Mouse (Mus musculus): ENCODE measurements around the gene 2810006K23Rik. TPM values are rescaled to one million over a fixed set of nuclear protein-coding genes. Genes with fewer than 3 reads are reported as not detected.
"Not testable (repeated sequence)": the region's sequence is repeated elsewhere in the genome, so short reads cannot be mapped to it uniquely, and the experiment has no call there.

Gene 2810006K23Rik
- 13.5 and 13.6 TPM in 2 replicates for polyA plus RNA-seq (2012; rRNA removed)

DNA sequence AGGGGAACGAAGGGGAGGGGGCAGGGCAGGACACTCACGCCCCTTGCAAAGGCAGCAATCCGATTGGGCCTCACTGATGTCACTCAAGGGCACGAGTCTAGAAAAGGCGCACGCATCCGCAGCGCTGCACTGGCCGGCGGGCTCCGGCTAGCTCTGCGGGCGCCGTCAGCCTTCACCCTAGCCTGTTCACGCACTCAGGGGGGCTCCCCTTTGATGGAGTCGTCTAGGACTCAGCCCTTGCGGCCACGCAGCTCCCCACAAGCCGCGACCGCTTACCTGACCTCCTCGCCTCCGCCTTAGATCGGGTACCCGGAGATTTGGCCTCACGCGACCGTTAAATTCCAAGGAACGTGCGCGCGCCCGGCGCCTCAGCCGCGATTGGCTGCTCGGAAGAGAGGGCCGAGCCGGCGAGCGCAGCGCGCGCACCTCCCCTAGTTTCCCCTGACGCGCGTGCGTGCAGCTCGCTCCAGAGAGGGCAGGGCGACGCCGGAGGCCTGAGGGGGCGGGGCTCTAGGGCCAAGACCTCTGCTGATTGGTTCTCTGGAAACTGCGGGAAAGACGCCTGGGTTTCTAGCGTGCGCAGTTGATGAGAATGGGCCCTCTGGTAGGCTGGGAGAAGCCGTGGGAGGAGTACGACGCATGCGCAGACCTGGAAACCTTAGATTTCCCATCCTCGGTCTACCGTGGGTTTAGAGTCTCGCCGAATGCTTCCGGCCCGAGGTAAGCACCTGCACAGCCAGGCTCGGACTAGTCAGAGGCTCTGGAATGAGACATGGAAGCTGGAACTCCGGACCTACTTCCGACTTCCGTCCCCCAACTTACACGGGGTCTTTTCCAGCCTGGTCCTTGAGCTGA lies at the start of gene 2810006K23Rik, which contains the start of gene Mphosph9:
2810006K23Rik (plus strand) TSS at position 580 of the 855 bp plus-strand sequence.
Mphosph9 (minus strand) TSS at position 463 of the 855 bp plus-strand sequence.
- TF ChIP-seq POLR2A (IDR thresholded peaks at IDR 0.05; ENCODE audit: extremely low read depth, insufficient read depth, low read length) (peak; percentile 99), CTCF (IDR thresholded peaks at IDR 0.05; ENCODE audit: extremely low read depth, insufficient read depth, low read length) (no peak)
- H3K4me3 ChIP-seq (ENCODE audit: insufficient read depth, low read length): peak within 1 kb of the TSS; percentile 51
- no peaks in the 10 kb centered on the region; the same call in 1 of the 2 replicates for H3K4me1 ChIP-seq (ENCODE audit: control insufficient read depth, insufficient read depth, low read length)
- peak within 1 kb of the TSS; percentile 72 for H3K27ac ChIP-seq (ENCODE audit: insufficient read depth, low read length)

DNA sequence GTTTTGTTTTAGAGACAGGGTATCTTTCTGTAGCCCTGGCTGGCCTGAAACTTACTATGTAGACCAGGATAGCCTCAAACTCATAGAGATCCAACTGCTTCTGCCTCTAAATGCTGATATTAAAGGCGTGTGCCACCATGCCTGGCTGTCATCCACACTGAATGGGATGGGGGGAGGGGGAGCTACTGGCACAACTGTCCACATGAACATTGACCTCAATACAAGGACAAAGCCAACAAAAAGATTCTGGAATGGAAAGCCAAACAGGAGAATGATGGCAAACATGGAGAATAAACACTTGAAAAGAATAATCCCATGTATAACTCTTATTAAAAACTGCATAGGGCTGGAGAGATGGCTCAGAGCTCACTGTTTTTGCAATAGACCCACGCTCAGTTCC lies 45.0 kb upstream of the 2810006K23Rik start:
- no peak overlapping the region for H3K4me3 ChIP-seq (ENCODE audit: insufficient read depth, low read length)
- no peak overlapping the region for H3K27ac ChIP-seq (ENCODE audit: insufficient read depth, low read length)
- H3K4me1 ChIP-seq (ENCODE audit: control insufficient read depth, insufficient read depth, low read length): peaks cover 3% of the 10 kb centered on the region; the same call in 1 of the 2 replicates
- TF ChIP-seq CTCF (IDR thresholded peaks at IDR 0.05; ENCODE audit: extremely low read depth, insufficient read depth, low read length): no peak
- TF ChIP-seq POLR2A (IDR thresholded peaks at IDR 0.05; ENCODE audit: extremely low read depth, insufficient read depth, low read length): no peak

DNA sequence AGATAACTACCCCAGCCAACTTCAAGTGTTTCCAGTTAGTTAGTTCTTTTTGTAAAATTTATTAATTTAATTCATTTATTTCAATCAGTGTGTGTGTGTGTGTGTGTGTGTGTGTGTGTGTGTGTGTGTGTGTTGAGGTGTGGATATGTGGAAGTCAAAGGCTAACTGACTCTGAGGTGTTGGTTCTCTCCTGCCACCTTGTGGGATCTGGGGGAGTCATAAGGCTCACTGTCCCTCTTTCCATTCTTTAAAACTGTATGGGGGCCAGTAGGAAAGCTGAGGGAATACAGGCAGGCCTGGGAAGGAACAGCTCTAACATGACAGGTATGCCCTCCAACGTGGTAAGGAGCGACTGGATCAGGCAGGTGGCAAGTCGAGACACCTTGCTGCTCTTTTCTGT lies 43.6 kb upstream of the 2810006K23Rik start:
- H3K4me3 ChIP-seq (ENCODE audit: insufficient read depth, low read length): no peak overlapping the region
- TF ChIP-seq CTCF (IDR thresholded peaks at IDR 0.05; ENCODE audit: extremely low read depth, insufficient read depth, low read length) (peak; percentile 17; the same call in 1 of the 2 replicates), POLR2A (IDR thresholded peaks at IDR 0.05; ENCODE audit: extremely low read depth, insufficient read depth, low read length) (no peak)
- H3K27ac ChIP-seq (ENCODE audit: insufficient read depth, low read length): no peak overlapping the region
- peaks cover 3% of the 10 kb centered on the region; the same call in 1 of the 2 replicates for H3K4me1 ChIP-seq (ENCODE audit: control insufficient read depth, insufficient read depth, low read length)

DNA sequence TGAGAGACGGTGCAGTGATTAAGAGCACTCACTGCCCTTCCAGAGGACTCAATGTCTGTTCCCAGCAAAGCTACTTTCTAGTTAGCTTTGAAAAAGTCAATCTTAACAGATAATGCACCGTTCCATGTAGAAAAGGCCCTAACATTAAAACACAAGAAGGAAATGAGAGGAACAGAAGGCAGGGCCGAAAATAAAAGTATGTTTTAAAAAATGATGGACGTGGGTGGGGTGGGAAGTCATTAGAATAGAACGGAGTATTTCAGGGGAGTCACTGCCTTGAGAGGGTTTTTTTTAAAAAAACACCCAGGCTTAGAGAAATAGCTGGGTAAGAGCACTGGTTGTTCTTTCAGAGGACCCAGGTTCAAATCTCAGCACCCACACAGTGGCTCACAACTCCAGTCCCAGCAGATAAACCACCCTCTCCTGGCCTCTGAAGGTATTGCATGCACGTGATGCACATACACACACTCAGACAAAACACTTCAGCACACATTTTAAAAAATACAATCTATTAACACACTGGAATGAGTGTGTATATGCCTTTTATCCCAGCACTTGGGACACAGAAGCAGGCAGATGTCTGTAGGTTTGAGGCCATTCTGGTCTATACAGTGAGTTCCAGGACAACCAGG lies 40.2 kb upstream of the 2810006K23Rik start:
- H3K4me3 ChIP-seq (ENCODE audit: insufficient read depth, low read length): no peak overlapping the region
- peaks cover 5% of the 10 kb centered on the region for H3K4me1 ChIP-seq (ENCODE audit: control insufficient read depth, insufficient read depth, low read length)
- TF ChIP-seq POLR2A (IDR thresholded peaks at IDR 0.05; ENCODE audit: extremely low read depth, insufficient read depth, low read length) (no peak), CTCF (IDR thresholded peaks at IDR 0.05; ENCODE audit: extremely low read depth, insufficient read depth, low read length) (no peak)
- H3K27ac ChIP-seq (ENCODE audit: insufficient read depth, low read length): peak overlapping the region; percentile 85

DNA sequence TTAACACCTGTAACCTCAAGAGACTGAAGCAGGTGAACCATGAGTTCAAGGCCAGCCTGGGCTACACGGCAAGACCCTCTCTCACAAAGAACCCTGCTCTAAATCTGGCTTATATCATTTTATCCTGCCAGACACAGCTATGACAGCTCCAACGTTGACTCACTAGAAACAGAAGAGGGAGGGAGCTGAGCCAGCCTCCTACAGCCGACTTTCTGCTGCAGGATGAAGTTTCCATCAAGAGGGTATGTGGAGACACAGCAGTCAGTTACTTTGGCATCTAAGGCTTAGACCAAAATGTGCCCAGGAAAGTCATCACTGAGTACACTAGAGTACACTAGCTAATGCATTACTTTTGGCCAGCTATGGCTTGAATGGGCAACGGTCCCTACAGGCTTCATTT lies 37.7 kb upstream of the 2810006K23Rik start:
- no peak overlapping the region for H3K4me3 ChIP-seq (ENCODE audit: insufficient read depth, low read length)
- H3K27ac ChIP-seq (ENCODE audit: insufficient read depth, low read length): peak overlapping the region; percentile 17; the same call in 1 of the 2 replicates
- H3K4me1 ChIP-seq (ENCODE audit: control insufficient read depth, insufficient read depth, low read length): peaks cover 5% of the 10 kb centered on the region
- TF ChIP-seq POLR2A (IDR thresholded peaks at IDR 0.05; ENCODE audit: extremely low read depth, insufficient read depth, low read length) (no peak), CTCF (IDR thresholded peaks at IDR 0.05; ENCODE audit: extremely low read depth, insufficient read depth, low read length) (no peak)

DNA sequence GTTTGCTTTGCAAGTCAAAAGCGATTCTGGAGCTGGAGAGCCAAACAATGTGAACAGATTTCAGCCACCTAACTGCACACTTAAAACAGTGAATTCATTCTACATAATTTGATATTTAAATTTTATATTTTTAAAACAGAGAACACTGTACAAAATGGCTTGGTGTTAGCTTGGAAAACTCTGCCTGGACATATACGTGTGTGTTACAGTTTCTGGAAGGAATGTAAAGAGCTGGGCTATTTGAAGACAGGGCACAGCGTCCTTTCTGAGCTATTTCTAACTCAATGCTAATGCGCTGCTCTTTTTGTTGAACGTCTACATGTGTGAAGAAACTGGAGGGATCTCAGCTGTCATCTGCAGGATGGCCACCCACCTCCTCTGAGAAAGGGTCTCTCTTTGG lies 33.9 kb upstream of the 2810006K23Rik start:
- 0 out of 2 replicates have a peak overlapping the region, but pooled peaks have one; percentile 14 for H3K27ac ChIP-seq (ENCODE audit: insufficient read depth, low read length)
- TF ChIP-seq POLR2A (IDR thresholded peaks at IDR 0.05; ENCODE audit: extremely low read depth, insufficient read depth, low read length) (no peak), CTCF (IDR thresholded peaks at IDR 0.05; ENCODE audit: extremely low read depth, insufficient read depth, low read length) (no peak)
- H3K4me3 ChIP-seq (ENCODE audit: insufficient read depth, low read length): no peak overlapping the region
- H3K4me1 ChIP-seq (ENCODE audit: control insufficient read depth, insufficient read depth, low read length): peaks cover 2% of the 10 kb centered on the region

DNA sequence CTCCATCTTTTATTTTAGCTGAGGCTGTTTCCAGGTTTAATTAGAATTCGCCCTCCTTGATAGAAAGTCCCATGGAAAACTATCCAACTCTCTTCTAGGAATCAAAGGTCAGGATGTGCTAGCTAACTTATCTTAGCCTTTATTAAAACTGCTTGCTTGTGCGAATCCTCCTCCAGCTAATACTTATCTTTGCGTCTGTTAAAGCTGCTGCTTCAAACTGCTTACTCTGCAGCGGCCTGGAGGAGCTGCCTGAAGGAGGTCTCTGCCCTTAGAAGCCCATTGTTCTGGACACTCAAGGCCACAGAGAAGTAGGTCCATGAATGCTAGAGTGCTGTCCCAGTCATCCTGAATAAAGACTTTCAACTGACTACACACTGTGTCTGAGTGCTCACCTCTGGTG lies 31.4 kb upstream of the 2810006K23Rik start:
- TF ChIP-seq POLR2A (IDR thresholded peaks at IDR 0.05; ENCODE audit: extremely low read depth, insufficient read depth, low read length): no peak
- H3K4me1 ChIP-seq (ENCODE audit: control insufficient read depth, insufficient read depth, low read length): no peaks in the 10 kb centered on the region
- no peak overlapping the region for H3K27ac ChIP-seq (ENCODE audit: insufficient read depth, low read length)
- no peak overlapping the region for H3K4me3 ChIP-seq (ENCODE audit: insufficient read depth, low read length)

DNA sequence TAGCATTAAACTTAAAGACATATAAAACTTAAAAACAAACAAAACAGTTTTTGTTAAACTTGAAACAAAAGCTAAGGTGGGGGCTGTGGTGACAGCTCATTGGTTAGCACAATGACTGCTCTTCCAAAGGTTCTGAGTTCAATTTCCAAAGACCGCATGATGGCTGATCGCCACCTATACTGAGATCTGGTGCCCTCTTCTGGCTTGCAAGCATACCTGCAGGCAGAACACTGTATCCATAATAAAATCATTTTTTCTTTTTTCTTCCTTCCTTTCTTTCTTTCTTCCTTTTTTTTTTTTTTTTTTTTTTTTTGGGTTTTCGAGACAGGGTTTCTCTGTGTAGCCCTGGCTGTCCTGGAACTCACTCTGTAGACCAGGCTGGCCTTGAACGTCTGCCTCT lies 28.6 kb upstream of the 2810006K23Rik start:
- H3K27ac ChIP-seq (ENCODE audit: insufficient read depth, low read length); H3K4me3 ChIP-seq (ENCODE audit: insufficient read depth, low read length); H3K4me1 ChIP-seq (ENCODE audit: control insufficient read depth, insufficient read depth, low read length): not testable (repeated sequence)
- TF ChIP-seq CTCF (IDR thresholded peaks at IDR 0.05; ENCODE audit: extremely low read depth, insufficient read depth, low read length): peak; percentile 62

DNA sequence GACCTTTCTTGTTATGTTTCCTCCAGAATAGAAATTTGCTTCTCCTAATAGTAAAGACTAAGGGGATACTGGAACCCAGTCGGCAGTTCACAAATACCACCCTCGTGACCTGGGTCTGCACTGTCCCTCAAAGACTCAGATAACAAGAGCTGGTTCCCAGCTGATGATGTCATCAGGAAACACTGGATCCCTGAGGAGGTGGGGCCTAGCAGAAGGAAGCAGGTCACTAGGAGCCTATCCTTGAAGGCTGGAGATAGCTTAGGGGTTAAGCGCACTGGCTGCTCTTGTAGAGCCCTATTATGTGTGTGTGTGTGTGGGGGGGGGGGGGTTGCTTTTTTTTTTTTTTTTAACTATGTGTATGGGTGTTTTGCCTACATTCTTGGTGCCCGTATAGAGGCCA lies 27.8 kb upstream of the 2810006K23Rik start:
- no peak overlapping the region for H3K27ac ChIP-seq (ENCODE audit: insufficient read depth, low read length)
- H3K4me3 ChIP-seq (ENCODE audit: insufficient read depth, low read length): no peak overlapping the region
- no peaks in the 10 kb centered on the region for H3K4me1 ChIP-seq (ENCODE audit: control insufficient read depth, insufficient read depth, low read length)
- no peak for TF ChIP-seq POLR2A (IDR thresholded peaks at IDR 0.05; ENCODE audit: extremely low read depth, insufficient read depth, low read length)
- no peak for TF ChIP-seq CTCF (IDR thresholded peaks at IDR 0.05; ENCODE audit: extremely low read depth, insufficient read depth, low read length)

DNA sequence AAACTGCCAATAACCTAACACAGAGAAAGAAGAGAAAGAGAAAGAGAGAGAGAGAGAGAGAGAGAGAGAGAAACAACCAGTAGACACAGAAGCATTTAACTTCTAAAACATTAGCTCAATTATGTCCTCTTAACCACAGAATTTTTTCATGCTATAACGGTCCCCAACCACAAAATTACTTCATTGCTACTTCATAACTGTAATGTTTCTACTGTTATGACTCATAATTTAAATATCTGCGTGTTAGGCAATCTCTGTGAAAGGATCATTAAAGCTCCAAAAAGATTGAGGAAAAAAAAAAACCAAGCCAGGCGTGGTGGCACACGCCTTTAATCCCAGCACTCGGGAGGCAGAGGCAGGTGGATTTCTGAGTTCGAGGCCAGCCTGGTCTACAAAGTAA lies 25.0 kb upstream of the 2810006K23Rik start:
- not testable (repeated sequence) for H3K27ac ChIP-seq (ENCODE audit: insufficient read depth, low read length); H3K4me1 ChIP-seq (ENCODE audit: control insufficient read depth, insufficient read depth, low read length); H3K4me3 ChIP-seq (ENCODE audit: insufficient read depth, low read length)

Measured in cortical plate, adult 2 months (tissue).